Mouse (Mus musculus): ENCODE measurements at regions not wholly inside any gene's neighbourhood (a gene's known extent, or its start where the extent isn't known, plus 50 kb on each side); places are given as distances from the start of the nearest gene placed in this dataset.

DNA sequence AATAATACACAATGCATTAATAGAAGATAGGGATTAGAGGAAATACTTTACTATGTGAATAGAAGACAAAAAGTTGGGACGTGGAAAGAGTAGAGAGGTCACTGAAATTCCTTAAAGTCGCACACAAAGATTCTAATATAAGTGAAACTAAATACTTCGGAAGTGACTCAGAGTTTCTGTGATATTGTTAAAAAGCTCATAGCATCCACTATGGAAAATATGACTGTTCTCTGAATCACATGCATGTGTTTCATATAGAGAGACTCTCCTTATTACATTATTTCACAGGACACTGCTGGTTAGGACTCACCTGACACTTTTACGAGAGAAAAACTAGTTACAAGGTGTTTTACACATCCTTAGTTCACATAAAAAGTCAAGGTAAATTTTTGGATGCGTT is 446.1 kb upstream of the Adamts5 start:
- 89% methylated on average over 5 of the region's 5 CpGs for WGBS
- Histone ChIP-seq H3K4me2 (no peak overlapping the region), H3K9ac (no peak overlapping the region), H3K4me3 (no peak overlapping the region), H3K36me3 (ENCODE audit: poor library complexity, severe bottlenecking) (no peaks in the 10 kb centered on the region), H3K4me1 (no peaks in the 10 kb centered on the region), H3K27me3 (no peaks in the 10 kb centered on the region), H3K9me3 (replicated peaks) (no peaks in the 10 kb centered on the region), H3K27ac (no peak overlapping the region)
- ATAC-seq = no peak

DNA sequence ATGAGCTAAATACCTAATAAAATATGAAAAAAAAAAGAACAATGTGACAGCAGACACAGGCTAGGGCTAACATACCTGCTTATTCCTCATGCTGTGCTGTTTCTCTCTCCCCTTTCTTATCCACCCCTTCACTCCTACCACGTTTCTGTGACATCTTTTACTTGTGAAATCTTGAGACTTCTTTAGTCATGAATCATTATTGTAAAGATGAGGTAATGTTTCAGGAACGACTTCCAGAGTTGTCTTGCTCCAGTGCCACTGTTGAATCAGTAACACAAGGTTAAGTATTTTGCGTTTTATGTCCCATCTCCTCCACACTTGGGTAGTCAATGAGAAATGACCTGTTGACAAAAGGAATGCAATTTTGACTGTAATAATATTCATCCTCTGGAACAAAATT is 445.3 kb upstream of the Adamts5 start:
- no peak overlapping the region for H3K4me3 ChIP-seq
- 73% methylated on average over 3 of the region's 3 CpGs for WGBS
- H3K4me1 ChIP-seq = no peaks in the 10 kb centered on the region
- H3K4me2 ChIP-seq = no peak overlapping the region
- no peak overlapping the region for H3K9ac ChIP-seq
- H3K27me3 ChIP-seq = no peaks in the 10 kb centered on the region
- no peaks in the 10 kb centered on the region for H3K36me3 ChIP-seq (ENCODE audit: poor library complexity, severe bottlenecking)
- no peak overlapping the region for H3K27ac ChIP-seq
- no peaks in the 10 kb centered on the region for H3K9me3 ChIP-seq (replicated peaks)
- ATAC-seq = no peak

DNA sequence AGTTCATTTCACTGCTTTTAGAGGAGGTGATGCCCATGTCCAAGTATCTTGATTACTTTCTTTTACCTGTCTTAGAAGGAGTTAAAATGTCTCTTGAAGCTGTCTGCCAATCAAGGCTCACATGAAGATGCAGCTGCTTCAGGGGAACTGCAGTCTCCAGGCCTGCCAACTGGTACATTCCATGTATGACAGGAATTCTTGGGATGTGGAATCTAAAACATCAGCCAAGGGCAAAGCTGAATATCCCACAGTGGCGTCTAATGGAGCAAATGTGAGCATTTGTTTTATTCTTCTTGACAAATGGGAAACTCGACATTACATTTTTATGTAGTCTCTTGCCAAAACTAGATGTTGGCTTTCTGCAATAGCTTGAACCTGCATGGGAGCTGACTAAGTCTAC is 438.7 kb upstream of the Adamts5 start:
- 92% methylated on average over 2 of the region's 2 CpGs for WGBS
- Histone ChIP-seq H3K27me3 (no peaks in the 10 kb centered on the region), H3K36me3 (ENCODE audit: poor library complexity, severe bottlenecking) (no peaks in the 10 kb centered on the region), H3K4me2 (no peak overlapping the region), H3K4me1 (no peaks in the 10 kb centered on the region), H3K9ac (no peak overlapping the region), H3K27ac (no peak overlapping the region), H3K4me3 (no peak overlapping the region), H3K9me3 (replicated peaks) (no peaks in the 10 kb centered on the region)
- ATAC-seq = no peak

DNA sequence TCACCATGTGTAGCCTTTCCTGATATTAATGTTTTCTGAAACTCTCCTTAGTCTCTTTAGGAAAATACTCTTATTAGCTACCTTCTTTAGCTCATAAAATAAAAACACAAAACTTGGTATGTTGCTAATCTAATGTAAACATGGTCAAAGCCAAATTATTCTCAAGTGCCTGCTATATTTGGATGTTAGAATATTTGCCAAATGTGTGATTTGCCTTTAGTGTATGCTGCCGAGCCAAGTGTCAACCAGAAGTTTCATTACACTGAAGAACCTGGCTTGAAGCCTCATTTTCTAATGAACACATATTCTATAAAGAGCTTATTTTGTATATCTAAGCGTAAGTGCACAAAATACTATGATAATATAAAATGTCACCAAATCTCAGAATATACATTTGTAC is 423.8 kb upstream of the Adamts5 start:
- Histone ChIP-seq H3K36me3 (ENCODE audit: poor library complexity, severe bottlenecking) (no peaks in the 10 kb centered on the region), H3K9me3 (replicated peaks) (no peaks in the 10 kb centered on the region), H3K4me1 (no peaks in the 10 kb centered on the region), H3K4me2 (no peak overlapping the region), H3K27me3 (no peaks in the 10 kb centered on the region), H3K9ac (no peak overlapping the region), H3K27ac (no peak overlapping the region), H3K4me3 (no peak overlapping the region)
- WGBS = 90% methylated on average over 2 of the region's 2 CpGs
- ATAC-seq = no peak

DNA sequence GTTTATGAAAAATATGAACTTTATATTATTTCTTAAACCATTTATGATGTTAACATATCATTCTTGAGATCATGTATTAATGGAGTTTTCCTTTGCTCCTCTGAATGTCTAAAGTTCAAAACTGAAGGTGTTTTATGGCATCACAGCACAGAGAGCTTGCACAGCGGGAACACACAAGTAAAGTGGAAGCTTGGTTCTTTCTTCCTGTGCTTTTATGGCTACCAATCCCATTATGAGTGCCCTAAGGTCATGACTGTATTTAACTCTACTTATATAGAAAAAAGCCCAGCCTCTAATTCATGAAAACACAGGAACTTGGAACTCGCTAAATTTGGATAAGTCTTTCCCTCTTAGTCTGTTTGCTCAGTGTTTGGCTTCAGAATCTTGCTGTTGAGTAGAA is 417.3 kb upstream of the Adamts5 start:
- H3K36me3 ChIP-seq (ENCODE audit: poor library complexity, severe bottlenecking) = no peaks in the 10 kb centered on the region
- H3K4me3 ChIP-seq = no peak overlapping the region
- H3K9ac ChIP-seq = no peak overlapping the region
- H3K4me1 ChIP-seq = no peaks in the 10 kb centered on the region
- 59% methylated on average over 2 of the region's 2 CpGs for WGBS
- H3K9me3 ChIP-seq (replicated peaks) = no peaks in the 10 kb centered on the region
- no peak overlapping the region for H3K4me2 ChIP-seq
- no peaks in the 10 kb centered on the region for H3K27me3 ChIP-seq
- no peak for ATAC-seq
- H3K27ac ChIP-seq = no peak overlapping the region

DNA sequence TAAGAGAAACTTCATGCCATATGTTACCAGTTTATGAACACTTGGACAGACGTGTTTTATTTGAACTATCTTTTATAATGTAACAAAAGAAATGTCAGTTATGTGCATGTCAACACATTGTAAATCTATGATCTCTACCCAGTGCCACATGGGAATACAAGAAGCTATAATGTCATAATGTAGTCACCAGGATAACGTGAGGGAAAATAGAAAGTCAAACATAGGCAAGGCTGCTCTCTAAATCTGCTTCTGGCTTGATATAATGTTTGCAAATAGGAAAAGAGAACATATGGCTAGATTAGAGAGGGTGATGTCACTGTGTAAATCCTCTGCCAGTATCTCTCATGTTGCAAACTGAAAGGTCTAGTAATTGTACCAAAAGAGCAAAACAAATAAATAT is 408.1 kb upstream of the Adamts5 start:
- H3K27me3 ChIP-seq = no peaks in the 10 kb centered on the region

DNA sequence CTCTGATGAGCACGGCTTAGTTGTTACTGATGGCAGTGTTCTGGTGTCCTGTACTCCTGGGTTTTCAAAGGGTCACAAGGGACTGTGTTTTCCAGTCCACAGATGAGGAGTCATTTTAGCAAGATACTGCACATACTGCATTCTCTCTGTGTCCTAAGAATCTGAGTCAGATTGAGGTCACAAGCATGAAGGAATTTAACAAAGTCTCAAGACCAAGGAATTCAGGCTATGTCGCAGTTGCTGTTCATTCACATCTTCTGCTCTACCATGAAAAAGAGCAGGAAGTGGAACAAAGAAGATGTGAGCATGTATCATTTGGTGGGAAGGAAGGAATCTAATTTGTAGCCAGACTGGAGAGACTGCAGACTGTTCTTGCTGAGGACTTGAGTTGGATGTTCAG is 402.2 kb upstream of the Adamts5 start:
- H3K27ac ChIP-seq = no peak overlapping the region
- no peaks in the 10 kb centered on the region for H3K27me3 ChIP-seq
- H3K4me3 ChIP-seq = no peak overlapping the region
- no peak overlapping the region for H3K4me2 ChIP-seq
- 90% methylated on average over 2 of the region's 2 CpGs for WGBS
- H3K9ac ChIP-seq = no peak overlapping the region
- no peaks in the 10 kb centered on the region for H3K9me3 ChIP-seq (replicated peaks)
- ATAC-seq = no peak
- H3K4me1 ChIP-seq = no peaks in the 10 kb centered on the region
- no peaks in the 10 kb centered on the region for H3K36me3 ChIP-seq (ENCODE audit: poor library complexity, severe bottlenecking)

More for the DNA sequence above, 408.1 kb upstream of the Adamts5 start:
- Histone ChIP-seq H3K27ac (no peak overlapping the region), H3K4me2 (no peak overlapping the region), H3K9me3 (replicated peaks) (no peaks in the 10 kb centered on the region), H3K4me3 (no peak overlapping the region), H3K4me1 (no peaks in the 10 kb centered on the region), H3K9ac (no peak overlapping the region), H3K36me3 (ENCODE audit: poor library complexity, severe bottlenecking) (no peaks in the 10 kb centered on the region)
- 72% methylated on average over 2 of the region's 2 CpGs for WGBS
- ATAC-seq = peak; percentile 65; the same call in 1 of the 2 replicates

DNA sequence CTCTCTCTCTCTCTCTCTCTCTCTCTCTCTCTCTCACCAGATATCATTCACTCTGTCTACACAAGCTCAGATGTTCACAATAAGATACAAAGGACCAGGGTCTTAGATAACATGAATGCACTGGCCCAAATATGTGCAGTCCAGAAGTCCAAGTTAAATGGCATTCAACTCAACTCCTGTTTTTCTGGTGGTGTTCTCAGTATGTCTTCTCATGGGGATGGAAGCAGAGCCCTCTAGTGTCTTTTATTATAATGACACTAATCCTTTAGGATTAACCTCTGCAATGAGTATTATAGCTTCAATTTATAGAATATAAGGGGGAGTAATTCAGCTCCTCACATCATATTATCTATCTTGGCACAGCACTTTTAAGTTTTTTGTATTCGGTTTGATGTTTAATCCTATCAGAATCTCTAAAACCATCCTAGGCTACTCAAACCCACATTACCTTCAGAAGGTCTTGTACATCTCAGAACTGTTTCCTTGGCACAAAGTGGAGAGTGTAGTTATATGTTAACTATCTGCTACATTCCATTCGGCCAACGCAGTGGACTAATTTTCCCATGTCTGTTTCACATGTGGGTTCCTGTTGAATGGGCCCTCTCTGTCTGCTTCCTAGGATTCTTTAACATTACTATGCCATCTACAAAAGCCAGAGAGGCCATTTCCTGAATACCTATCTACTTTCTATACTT is 401.0 kb upstream of the Adamts5 start:
- peak; percentile 63; the same call in 1 of the 2 replicates for ATAC-seq
- Histone ChIP-seq H3K9ac (no peak overlapping the region), H3K27me3 (no peaks in the 10 kb centered on the region), H3K4me3 (no peak overlapping the region), H3K36me3 (ENCODE audit: poor library complexity, severe bottlenecking) (no peaks in the 10 kb centered on the region), H3K27ac (no peak overlapping the region), H3K4me1 (no peaks in the 10 kb centered on the region), H3K4me2 (no peak overlapping the region), H3K9me3 (replicated peaks) (no peaks in the 10 kb centered on the region)
- WGBS = 77% methylated on average over 3 of the region's 3 CpGs

DNA sequence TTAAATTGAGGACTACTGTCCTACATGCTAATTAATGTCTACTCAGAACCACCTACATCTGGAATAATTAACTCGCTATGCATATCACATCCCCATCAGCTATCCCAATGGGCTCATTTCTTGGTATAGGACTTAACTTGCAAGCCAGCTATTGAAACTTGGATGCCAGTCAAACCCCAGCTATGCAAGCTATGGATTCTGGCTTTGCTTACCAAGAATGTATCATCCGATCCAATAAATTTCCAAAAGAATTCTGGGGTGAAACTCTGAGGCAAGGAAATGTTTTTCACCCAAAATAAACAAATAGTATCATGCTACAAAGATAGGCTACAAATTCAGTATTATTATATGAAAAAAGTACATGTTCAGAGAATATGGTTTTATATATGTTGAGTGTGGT is 392.8 kb upstream of the Adamts5 start:
- Histone ChIP-seq H3K4me1 (no peaks in the 10 kb centered on the region), H3K4me3 (no peak overlapping the region), H3K27me3 (no peaks in the 10 kb centered on the region), H3K4me2 (no peak overlapping the region), H3K36me3 (ENCODE audit: poor library complexity, severe bottlenecking) (no peaks in the 10 kb centered on the region), H3K9me3 (replicated peaks) (no peaks in the 10 kb centered on the region), H3K9ac (no peak overlapping the region), H3K27ac (no peak overlapping the region)
- WGBS = 84% methylated on average over 2 of the region's 2 CpGs
- no peak for ATAC-seq

DNA sequence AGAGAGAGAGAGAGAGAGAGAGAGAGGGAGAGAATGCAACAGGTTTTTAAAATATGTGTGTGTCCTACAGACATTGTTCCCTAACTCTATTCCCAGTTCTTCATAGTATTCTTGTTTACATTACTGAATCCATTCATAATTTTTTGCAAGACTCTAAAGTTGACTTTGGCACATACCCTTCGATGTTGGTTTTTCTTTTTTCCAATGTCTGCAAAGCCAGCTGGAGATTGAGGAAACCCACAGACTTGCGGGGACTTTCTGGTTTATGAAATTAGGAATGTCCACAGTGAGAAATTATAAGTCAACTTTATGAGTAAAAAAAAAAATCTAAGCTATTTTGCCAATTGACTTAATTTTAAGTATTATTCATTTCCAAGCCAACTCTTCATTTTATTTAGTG is 379.7 kb upstream of the Adamts5 start:
- Histone ChIP-seq H3K36me3 (ENCODE audit: poor library complexity, severe bottlenecking) (no peaks in the 10 kb centered on the region), H3K27ac (no peak overlapping the region), H3K9ac (no peak overlapping the region), H3K4me3 (no peak overlapping the region), H3K4me1 (no peaks in the 10 kb centered on the region), H3K4me2 (no peak overlapping the region), H3K9me3 (replicated peaks) (no peaks in the 10 kb centered on the region), H3K27me3 (no peaks in the 10 kb centered on the region)
- ATAC-seq = no peak
- 96% methylated on average over 2 of the region's 2 CpGs for WGBS

DNA sequence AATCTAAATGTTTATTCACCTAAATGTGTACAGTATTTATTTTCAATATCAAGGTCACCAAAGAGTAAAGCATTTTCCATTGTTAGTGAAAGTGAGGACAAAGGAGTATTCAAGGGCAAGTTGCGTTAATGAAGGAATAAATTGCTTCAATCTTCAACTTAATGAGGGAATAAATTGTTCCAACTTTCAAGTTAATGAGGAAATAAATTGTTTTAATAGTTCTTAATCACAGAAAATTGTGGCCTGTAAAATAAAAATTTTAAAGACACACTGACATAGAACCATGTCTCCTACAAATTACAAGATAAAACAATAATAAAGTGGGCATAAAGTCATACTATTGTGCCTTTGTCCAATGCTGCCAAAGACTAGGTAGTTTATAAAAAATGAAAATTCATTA is 375.4 kb upstream of the Adamts5 start:
- Histone ChIP-seq H3K27me3 (no peaks in the 10 kb centered on the region), H3K9ac (no peak overlapping the region), H3K4me1 (no peaks in the 10 kb centered on the region), H3K27ac (no peak overlapping the region), H3K36me3 (ENCODE audit: poor library complexity, severe bottlenecking) (no peaks in the 10 kb centered on the region), H3K4me3 (no peak overlapping the region), H3K4me2 (no peak overlapping the region), H3K9me3 (replicated peaks) (no peaks in the 10 kb centered on the region)
- 68% methylated on average over 1 of the region's 1 CpGs for WGBS
- ATAC-seq = no peak

DNA sequence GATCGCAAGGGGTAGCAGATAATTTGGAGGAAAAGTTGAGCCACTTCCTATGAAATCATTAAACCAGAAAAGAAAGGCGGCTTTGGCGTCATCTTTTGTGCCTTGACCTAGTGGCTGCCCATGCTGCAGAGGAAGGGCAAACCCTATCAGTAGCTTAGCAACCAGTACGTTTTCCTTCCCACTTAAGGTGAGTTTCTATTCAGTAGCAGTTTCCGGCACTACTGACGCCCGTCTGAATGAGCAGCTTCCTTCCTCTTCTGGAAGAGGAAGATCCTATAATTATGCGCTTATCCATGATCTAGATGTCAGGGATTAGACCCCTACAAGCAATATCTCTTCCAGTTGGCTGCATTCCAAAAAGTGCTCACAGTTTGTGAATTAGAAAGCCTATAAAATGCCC is 360.0 kb upstream of the Adamts5 start:
- no peak for ATAC-seq
- Histone ChIP-seq H3K4me2 (no peak overlapping the region), H3K36me3 (ENCODE audit: poor library complexity, severe bottlenecking) (no peaks in the 10 kb centered on the region), H3K9ac (no peak overlapping the region), H3K9me3 (replicated peaks) (no peaks in the 10 kb centered on the region), H3K27ac (no peak overlapping the region), H3K27me3 (no peaks in the 10 kb centered on the region), H3K4me3 (no peak overlapping the region), H3K4me1 (no peaks in the 10 kb centered on the region)
- 59% methylated on average over 8 of the region's 8 CpGs for WGBS

DNA sequence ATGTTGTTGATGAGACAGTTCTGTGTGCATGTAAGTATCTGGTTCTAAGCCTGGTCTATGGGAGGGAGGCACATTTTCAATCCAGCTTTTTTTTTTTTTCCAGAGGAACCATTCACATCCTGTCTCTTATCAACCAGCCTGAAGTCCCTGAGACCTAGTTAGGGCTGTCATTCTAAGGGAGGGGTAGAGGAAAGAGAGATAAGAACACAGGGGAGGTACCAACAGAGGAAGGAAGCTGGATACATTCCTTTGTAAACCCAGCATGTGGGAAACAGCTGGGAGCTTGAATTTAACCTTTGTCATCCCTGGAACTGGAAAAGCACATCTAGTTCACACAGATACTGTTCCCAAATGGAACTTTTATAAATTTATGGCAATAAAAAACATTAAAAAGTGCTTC is 351.0 kb upstream of the Adamts5 start:
- Histone ChIP-seq H3K27me3 (no peaks in the 10 kb centered on the region), H3K4me1 (no peaks in the 10 kb centered on the region), H3K4me2 (no peak overlapping the region), H3K36me3 (ENCODE audit: poor library complexity, severe bottlenecking) (no peaks in the 10 kb centered on the region), H3K9ac (no peak overlapping the region), H3K9me3 (replicated peaks) (no peaks in the 10 kb centered on the region), H3K4me3 (no peak overlapping the region), H3K27ac (no peak overlapping the region)
- ATAC-seq = no peak
